24 mouse cellular contexts compared by ENCODE assay signal in genomic region chr17:50730896-50731295, GRCm38 (mm10).
DNase-seq lines count a peak whose midpoint lies in the region; ATAC-seq lines count a peak whose summit lies in the region.
"Had no signal": no experiment of that assay in that cellular context is flagged by ENCODE, and none has a peak within 500 bp of the region (broad histone marks: within the 10 kb centered on the region; RNA-seq: fewer than 3 reads in every experiment).

No protein-coding gene starts in this region.

- WGBS in macrophage (ENCODE audit: missing documents): 75% methylated on average over 2 of the region's 2 CpGs

- H3K4me3 ChIP-seq in macrophage (ENCODE audit: inconsistent target): no peak overlapping the region
- H3K4me3 ChIP-seq: forebrain, embryonic 13.5 days; heart, embryonic 12.5 days; hindbrain, embryonic 13.5 days; liver, embryonic 12.5 days had no signal

- ATAC-seq in activated CD4-positive, CD25-positive, alpha-beta regulatory T cell, adult 4 months: peak; percentile 36
- ATAC-seq: forebrain, embryonic 13.5 days; liver, embryonic 12.5 days; liver, postnatal 0 days; lung, postnatal 0 days had no signal

- no peaks in the 10 kb centered on the region for H3K36me3 ChIP-seq in macrophage (ENCODE audit: inconsistent target)
- H3K36me3 ChIP-seq: heart, embryonic 12.5 days had no signal

- DNase-seq in lung, postnatal 36 days: peak; percentile 20
- DNase-seq in lung, postnatal 14 days: no peak
- no peak for DNase-seq in T-cell, adult 2 months (ENCODE audit: low spot score)
- no peak for DNase-seq in thymus, postnatal 36 days
- DNase-seq in spleen, postnatal 14 days (ENCODE audit: low spot score in 2 of 2): no peak
- DNase-seq: adrenal gland, postnatal 25 days; cerebellum, postnatal 10 days; gastrocnemius, postnatal 10 days; heart, postnatal 4 days; kidney, adult 2 months; kidney, postnatal 4 days; layer of hippocampus, postnatal 36 days; left cerebral cortex, postnatal 4 days; liver, postnatal 0 days; midbrain, embryonic 14.5 days; right cerebral cortex, postnatal 25 days had no signal

- no peaks in the 10 kb centered on the region for H3K79me2 ChIP-seq in macrophage (ENCODE audit: inconsistent target)

- peak overlapping the region; percentile 82 for H3K27ac ChIP-seq in macrophage
- H3K27ac ChIP-seq: forebrain, embryonic 13.5 days; hindbrain, embryonic 13.5 days; liver, embryonic 12.5 days; stomach, postnatal 0 days had no signal
